Mouse (Mus musculus) adrenal gland (tissue): ENCODE results near the gene Klhl25.
"Not testable (repeated sequence)": the region's sequence is repeated elsewhere in the genome, so short reads cannot be mapped to it uniquely, and the experiment has no call there.

Source experiments
- intact Hi-C: fragments of 180-260 bp; cut with DNase I; formaldehyde crosslinking; loops from one replicate; pipeline ENCODE4 v1.15.1; 2025

Gene Klhl25

GRCm38 (mm10) chr7:75842306-75842705, 5.8 kb upstream of the Klhl25 start:
- intact Hi-C loops, result no loop called here

- intact Hi-C loops, result loop anchor here (5.0 kb wide), 1 partner anchor 36 kb away; no protein-coding TSS in a partner anchor
Observed at GRCm38 (mm10) chr7:75845936-75846335, 2.2 kb upstream of the Klhl25 start.

- intact Hi-C loops, result loop anchor here (5.0 kb wide), 1 partner anchor 35 kb away; no protein-coding TSS in a partner anchor
Observed at GRCm38 (mm10) chr7:75846942-75847341, 1.2 kb upstream of the Klhl25 start.

- intact Hi-C loops, result loop anchor here (5.0 kb wide), 1 partner anchor 35 kb away; no protein-coding TSS in a partner anchor
Observed at GRCm38 (mm10) chr7:75847489-75847888, 621 bp upstream of the Klhl25 start.

GRCm38 (mm10) chr7:75848776-75849670, 913 bp downstream of the Klhl25 start:
- intact Hi-C loops, result loop anchor here (5.0 kb wide), 1 partner anchor 33 kb away; no protein-coding TSS in a partner anchor

- intact Hi-C loops, result not testable (repeated sequence)
Observed at GRCm38 (mm10) chr7:75850396-75850795, 2.3 kb downstream of the Klhl25 start.

GRCm38 (mm10) chr7:75851290-75851689, 3.2 kb downstream of the Klhl25 start:
- intact Hi-C loops, result no loop called here

- intact Hi-C loops, result no loop called here
Observed at GRCm38 (mm10) chr7:75852363-75852762, 4.3 kb downstream of the Klhl25 start.

- intact Hi-C loops, result no loop called here
Observed at GRCm38 (mm10) chr7:75853171-75853830, 5.2 kb downstream of the Klhl25 start.

- intact Hi-C loops, result no loop called here
Observed at GRCm38 (mm10) chr7:75854231-75854925, 6.3 kb downstream of the Klhl25 start.

- intact Hi-C loops, result no loop called here
Observed at GRCm38 (mm10) chr7:75855028-75855427, 6.9 kb downstream of the Klhl25 start.

GRCm38 (mm10) chr7:75856259-75856658, 8.1 kb downstream of the Klhl25 start:
- intact Hi-C loops, result no loop called here

GRCm38 (mm10) chr7:75859771-75860196, 11.7 kb downstream of the Klhl25 start:
- intact Hi-C loops, result loop anchor here (5.0 kb wide), 1 partner anchor 102 kb away; no protein-coding TSS in a partner anchor

GRCm38 (mm10) chr7:75861638-75862426, 13.7 kb downstream of the Klhl25 start:
- intact Hi-C loops, result loop anchor here (5.0 kb wide), 1 partner anchor 105 kb away; no protein-coding TSS in a partner anchor

- intact Hi-C loops, result loop anchor here (5.0 kb wide), 1 partner anchor 105 kb away; no protein-coding TSS in a partner anchor
Observed at GRCm38 (mm10) chr7:75862427-75862781, 14.3 kb downstream of the Klhl25 start.

- intact Hi-C loops, result loop anchor here (5.0 kb wide), 1 partner anchor 106 kb away; no protein-coding TSS in a partner anchor
Observed at GRCm38 (mm10) chr7:75863248-75863911, 15.3 kb downstream of the Klhl25 start.

GRCm38 (mm10) chr7:75865026-75865425, 16.9 kb downstream of the Klhl25 start:
- intact Hi-C loops, result no loop called here

- intact Hi-C loops, result no loop called here
Observed at GRCm38 (mm10) chr7:75866557-75866956, 18.4 kb downstream of the Klhl25 start.

GRCm38 (mm10) chr7:75868687-75869086, 20.6 kb downstream of the Klhl25 start:
- intact Hi-C loops, result no loop called here

GRCm38 (mm10) chr7:75870551-75870950, 22.4 kb downstream of the Klhl25 start:
- intact Hi-C loops, result no loop called here
